Mouse (Mus musculus): Measurements from ENCODE around the gene Blm.

Blm gene

GRCm38 (mm10) chr7:80450354-80450753 lies 84.6 kb downstream of the Blm start:
- in situ Hi-C loops (cut with MboI; ENCODE audit: low pct_unique_long_range_greater_than_20kb in 1 of 2, low sequenced_read_pairs in 2 of 2, unreplicated experiment in 1 of 2), result no loop called here

GRCm38 (mm10) chr7:80449620-80450091 lies 85.3 kb downstream of the Blm start:
- in situ Hi-C loops (cut with MboI; ENCODE audit: low pct_unique_long_range_greater_than_20kb in 1 of 2, low sequenced_read_pairs in 2 of 2, unreplicated experiment in 1 of 2), result no loop called here

DNA sequence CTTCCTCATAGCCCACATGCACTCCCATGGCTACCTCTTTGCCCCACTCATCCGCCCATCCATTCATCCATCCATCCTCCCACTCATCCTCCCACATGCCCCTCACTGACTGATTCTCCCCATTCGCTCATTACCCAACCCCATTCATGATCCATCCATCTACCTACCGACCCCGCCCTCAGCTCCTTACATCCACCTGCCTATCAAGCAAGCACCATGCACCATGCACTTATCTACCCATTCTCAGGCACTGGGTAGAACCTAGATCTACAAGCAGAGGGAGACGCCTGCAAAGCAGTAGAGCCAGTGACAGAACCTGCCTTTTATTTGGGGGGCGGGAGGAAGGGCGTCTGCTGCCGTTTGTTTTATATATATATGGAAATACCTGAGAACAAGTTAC lies 87.6 kb downstream of the Blm start:
- in situ Hi-C loops (cut with MboI; ENCODE audit: low pct_unique_long_range_greater_than_20kb in 1 of 2, low sequenced_read_pairs in 2 of 2, unreplicated experiment in 1 of 2), result no loop called here

DNA sequence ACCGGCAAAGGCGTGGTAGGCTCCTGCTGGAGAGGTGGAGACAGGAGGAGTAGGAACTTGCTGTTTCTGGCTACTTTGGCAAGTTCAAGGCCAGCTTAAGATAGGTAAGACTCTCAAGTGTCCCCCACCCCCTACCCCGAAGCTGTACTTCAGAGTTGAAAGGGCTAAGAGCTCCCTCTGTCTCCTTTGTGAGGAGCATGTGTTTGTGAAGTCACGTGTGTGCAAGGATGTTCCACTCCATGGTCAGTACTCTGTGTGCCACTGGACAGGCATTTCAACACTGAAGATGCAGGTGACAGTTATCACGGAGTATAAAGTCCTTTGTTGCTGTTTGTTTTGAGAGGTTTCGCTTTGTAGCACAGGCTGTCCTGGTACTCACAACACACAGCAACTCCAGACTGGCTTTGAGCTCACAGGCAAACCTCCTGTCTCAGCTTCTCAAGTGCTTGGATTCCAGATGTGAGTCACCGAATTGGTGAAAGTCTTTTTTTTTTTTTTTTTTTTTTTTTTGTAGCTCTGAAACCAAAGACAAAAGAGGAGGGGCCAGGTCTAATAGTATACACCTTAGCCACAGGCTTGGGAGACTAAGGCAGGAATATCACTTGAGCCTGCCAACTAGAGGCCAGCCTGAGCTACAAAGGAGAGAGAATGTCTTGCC lies 88.6 kb downstream of the Blm start:
- in situ Hi-C loops (cut with MboI; ENCODE audit: low pct_unique_long_range_greater_than_20kb in 1 of 2, low sequenced_read_pairs in 2 of 2, unreplicated experiment in 1 of 2), result no loop called here

DNA sequence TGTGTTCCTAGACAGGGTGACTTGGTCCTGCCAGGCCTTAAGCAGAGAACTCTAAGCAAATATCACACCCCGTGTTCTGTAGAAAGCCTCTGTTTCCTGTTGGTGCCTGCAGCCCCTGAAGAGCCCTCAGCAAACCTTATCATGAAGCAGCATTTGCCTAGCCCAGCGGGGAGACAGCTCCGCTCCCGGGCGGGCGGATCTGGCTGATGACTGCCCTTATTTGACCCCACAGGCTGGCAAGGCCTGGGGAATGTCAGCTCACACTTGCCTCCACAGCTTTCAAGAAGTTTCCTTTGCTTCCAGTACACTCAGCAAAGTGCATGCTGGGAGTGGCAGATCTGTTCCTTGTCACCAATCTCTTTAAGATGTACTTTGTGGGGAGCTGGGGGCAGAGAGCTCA lies 89.4 kb downstream of the Blm start:
- in situ Hi-C loops (cut with MboI; ENCODE audit: low pct_unique_long_range_greater_than_20kb in 1 of 2, low sequenced_read_pairs in 2 of 2, unreplicated experiment in 1 of 2), result no loop called here

DNA sequence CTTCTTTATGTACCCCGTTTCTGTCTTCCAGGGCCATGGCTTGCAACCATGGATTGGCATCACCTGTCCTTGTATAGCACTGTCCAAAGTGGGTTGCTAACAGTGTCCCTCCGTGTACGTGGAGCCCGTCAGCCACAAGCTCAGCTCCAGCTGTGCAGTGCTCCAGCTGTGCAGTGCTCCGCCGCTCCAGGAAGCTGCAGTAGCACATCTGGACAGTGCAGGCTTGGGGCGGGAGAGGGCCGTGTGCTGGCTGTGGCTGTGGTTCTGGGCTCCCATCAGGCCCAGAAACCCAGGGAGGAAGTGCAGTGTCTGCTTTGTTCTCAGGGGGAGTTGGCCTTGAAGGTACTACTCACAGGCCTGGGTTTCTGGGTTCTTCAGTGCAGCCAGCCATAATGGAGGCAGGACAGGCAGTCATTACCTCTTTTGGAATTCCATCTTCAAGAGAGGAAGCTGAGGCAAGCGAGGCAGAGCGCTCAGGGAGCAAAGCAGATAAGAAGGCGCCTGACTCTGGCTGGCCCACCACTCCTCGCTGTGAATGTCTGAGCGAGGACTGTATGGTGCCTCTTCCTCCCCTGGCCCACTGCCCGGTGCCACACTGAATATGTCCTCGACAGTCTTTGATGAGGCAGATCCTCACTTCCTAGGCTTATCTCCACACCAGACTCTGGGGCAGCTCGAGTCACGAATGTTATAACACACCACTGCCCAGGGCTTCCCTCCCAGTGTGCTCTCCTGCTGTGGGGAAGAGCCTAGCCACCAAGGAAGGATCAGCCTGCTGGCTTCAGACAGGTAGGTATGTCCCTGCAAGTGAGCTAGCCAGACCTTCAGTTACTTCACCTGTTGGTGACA lies 90.3 kb downstream of the Blm start:
- in situ Hi-C loops (cut with MboI; ENCODE audit: low pct_unique_long_range_greater_than_20kb in 1 of 2, low sequenced_read_pairs in 2 of 2, unreplicated experiment in 1 of 2), result no loop called here

DNA sequence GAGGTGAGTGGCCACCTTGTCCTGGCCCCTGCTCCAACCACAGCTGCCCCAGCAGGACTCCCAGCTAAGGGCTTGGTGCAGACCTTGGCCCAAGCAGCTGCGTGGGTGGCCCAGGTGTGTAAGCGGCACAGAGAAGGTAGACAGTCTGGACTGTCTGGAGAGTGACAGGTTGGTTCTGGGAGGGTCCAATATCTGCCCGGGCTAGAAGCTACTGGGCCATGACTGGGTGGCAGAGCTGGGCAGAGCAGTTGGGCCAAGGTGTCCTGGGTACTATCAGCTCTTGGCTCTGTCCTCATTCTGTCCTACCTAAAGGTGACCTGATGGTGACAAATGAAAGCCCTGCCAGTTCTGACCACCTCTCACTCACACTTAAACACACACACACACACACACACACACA lies 91.8 kb downstream of the Blm start:
- in situ Hi-C loops (cut with MboI; ENCODE audit: low pct_unique_long_range_greater_than_20kb in 1 of 2, low sequenced_read_pairs in 2 of 2, unreplicated experiment in 1 of 2), result no loop called here

DNA sequence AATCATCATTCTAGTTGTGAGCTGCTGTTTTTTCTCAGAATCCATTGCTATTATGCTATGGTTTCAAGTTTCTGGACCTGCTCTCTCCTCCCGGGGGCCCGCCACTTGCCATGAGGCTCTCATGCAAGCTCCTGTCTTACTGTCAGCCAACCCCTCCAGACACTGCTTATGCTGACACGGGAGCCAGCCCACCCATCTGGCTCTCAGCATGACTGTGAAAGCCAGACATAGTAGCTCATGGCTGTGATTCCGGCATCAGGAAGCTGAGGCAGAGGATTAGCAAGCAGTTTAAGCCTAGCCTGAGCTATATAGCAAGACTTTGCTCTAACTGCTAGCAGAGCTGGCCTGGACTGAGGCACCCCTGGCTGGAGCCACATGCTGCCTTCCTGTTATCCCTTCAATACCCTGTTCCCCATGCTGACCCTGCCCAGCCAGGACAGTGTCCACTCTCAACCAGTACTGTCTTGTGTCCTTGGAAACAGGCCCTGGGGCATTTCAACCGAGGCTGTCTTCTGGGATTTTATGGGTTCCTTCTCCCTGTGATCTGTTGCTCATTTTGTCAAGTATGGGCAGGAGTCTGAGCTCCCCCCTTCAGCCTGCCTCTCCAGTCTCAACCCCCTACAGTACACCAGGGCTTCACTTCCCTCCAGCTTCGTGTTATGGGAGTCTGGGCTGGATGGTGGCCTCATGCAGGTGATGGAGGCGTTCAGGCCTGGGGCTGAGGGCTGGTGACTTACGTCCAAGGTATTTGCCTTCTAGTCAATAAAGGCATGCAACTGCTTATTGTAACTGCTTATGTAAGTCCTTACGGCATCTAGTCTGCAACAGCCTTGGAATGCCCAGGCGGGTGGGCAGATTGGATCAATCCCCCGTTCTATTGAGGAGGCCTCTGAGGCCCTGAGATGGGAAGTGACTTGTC lies 92.7 kb downstream of the Blm start:
- in situ Hi-C loops (cut with MboI; ENCODE audit: low pct_unique_long_range_greater_than_20kb in 1 of 2, low sequenced_read_pairs in 2 of 2, unreplicated experiment in 1 of 2), result no loop called here

DNA sequence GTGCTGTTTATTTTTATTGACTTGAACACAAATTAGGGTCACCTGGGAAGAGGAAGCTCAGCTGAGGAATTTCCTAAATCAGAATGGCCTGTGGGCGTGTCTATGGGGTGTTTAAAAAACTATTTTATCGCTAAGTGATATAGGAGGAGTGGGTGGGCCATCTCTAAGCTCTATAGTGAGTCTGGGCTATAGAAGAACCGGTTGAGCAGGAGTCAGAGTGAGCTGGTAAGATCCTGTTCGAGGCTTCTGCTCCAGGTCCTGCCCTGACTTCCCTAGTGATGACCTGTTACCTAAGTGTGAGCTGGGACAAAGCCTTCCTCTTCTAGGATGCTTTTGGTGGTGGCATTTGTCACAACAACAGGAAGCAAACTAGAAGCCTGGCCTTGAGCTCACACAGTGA lies 94.2 kb downstream of the Blm start:
- in situ Hi-C loops (cut with MboI; ENCODE audit: low pct_unique_long_range_greater_than_20kb in 1 of 2, low sequenced_read_pairs in 2 of 2, unreplicated experiment in 1 of 2), result no loop called here

DNA sequence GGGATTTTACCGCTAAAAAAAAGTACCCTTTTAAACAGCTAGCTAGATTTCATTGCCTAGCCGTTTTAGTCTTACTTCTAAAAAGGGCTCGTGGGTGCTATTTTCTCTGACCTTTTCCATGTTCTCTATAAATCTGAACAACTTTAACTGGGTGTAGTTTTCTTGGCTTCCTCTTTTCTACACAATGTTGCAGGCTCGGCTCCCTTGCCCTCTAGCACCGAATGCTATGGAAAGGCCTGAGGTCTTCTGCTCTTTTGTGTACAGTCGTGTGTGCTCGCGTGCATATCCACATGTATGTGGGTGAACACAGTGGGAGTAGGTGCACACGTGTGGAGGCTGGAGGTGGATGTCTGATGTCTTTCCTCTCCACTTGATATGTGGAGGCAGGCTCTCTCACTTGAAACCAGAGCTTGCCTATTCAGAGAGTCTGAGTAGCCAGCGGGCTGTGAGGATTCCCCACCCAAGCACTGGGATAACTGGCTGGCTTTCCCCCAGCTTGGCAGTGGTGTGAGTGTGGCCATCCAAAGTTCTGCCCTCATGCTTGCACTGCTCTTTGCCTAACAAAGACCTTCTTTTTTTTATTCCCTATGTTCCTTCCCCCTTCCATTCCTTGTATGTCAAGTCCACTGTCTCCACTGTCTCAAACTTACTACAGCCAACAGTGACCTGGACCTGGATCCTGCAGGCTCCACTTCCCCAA lies 95.0 kb downstream of the Blm start:
- in situ Hi-C loops (cut with MboI; ENCODE audit: low pct_unique_long_range_greater_than_20kb in 1 of 2, low sequenced_read_pairs in 2 of 2, unreplicated experiment in 1 of 2), result no loop called here

DNA sequence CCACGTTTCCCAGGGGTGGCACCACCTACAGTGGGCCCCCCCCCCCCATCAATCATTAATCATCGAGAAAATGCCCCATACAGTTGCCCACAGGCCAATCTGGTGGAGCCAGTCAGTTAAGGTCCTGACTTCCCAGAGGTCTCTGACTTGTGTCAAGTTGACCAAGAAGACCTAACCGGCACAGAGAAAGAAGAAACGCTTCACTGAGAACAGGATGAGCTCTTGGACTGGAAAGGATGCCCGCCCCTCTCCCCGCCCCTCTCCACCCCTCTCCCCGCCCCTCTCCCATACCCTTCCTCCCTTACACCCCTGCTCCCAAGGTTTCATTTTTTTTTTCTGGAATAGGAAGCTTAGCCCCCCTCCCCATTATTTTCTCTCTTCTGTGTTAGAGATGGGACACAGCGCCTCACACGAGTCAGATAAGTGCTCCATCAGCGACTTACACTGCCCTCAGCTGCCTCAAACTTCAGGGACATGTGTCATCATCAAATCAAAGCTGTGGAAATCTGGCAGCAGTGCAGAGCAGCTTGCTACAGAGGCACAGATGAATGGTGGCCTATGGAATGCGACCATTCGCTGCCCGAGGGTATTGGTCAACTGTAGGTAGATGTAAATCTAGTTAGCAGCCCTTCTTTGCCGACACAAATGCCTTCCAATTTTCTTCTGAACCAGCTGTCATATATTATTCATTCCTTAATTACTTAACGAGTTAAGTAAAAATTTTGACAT lies 95.7 kb downstream of the Blm start:
- in situ Hi-C loops (cut with MboI; ENCODE audit: low pct_unique_long_range_greater_than_20kb in 1 of 2, low sequenced_read_pairs in 2 of 2, unreplicated experiment in 1 of 2), result no loop called here

DNA sequence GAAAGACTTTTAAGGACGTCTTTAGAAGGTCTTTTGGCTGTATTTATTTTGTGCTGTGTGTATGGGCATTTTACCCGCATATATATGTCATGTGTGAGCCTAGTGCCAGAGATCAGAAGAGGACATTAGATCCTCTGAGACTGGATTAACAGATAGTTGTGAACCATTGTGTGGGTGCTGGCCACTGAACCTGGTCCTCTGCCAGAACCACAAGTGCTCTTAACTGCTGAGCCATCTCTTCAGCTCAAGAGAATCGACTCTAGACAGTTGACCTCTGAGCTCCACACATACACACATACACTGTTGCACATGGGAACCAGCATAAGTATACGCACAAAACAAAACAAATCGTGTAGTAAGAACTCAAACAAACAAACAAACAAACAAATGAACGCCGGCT lies 98.3 kb downstream of the Blm start:
- in situ Hi-C loops (cut with MboI; ENCODE audit: low pct_unique_long_range_greater_than_20kb in 1 of 2, low sequenced_read_pairs in 2 of 2, unreplicated experiment in 1 of 2), result no loop called here

DNA sequence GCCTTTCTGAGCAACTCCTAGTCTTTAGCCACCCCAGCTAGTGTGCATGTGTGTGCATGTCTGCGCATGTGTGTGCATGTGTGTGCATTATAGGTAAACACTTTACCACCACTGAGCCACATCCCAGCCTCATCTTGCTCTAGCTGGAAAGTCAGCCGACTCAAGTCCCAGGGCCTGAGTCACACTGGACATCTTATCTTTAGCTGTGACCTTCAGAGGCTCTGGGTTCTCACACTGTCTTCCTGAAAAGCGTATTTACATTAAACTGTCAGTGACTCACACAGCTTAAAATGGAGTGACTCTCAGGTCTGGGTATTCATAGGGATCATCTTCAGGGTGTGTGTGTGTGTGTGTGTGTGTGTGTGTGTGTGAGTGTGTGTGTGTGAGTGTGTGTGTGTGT lies 99.3 kb downstream of the Blm start:
- in situ Hi-C loops (cut with MboI; ENCODE audit: low pct_unique_long_range_greater_than_20kb in 1 of 2, low sequenced_read_pairs in 2 of 2, unreplicated experiment in 1 of 2), result no loop called here

GRCm38 (mm10) chr7:80429661-80430060 lies 105.3 kb downstream of the Blm start:
- in situ Hi-C loops (cut with MboI; ENCODE audit: low pct_unique_long_range_greater_than_20kb in 1 of 2, low sequenced_read_pairs in 2 of 2, unreplicated experiment in 1 of 2), result loop anchor here in 1 of 2 experiments (5.0 kb wide), 1 partner anchor 32 kb away; no protein-coding TSS in a partner anchor

GRCm38 (mm10) chr7:80427730-80428129 lies 107.2 kb downstream of the Blm start:
- in situ Hi-C loops (cut with MboI; ENCODE audit: low pct_unique_long_range_greater_than_20kb in 1 of 2, low sequenced_read_pairs in 2 of 2, unreplicated experiment in 1 of 2), result no loop called here

GRCm38 (mm10) chr7:80426363-80426762 lies 108.6 kb downstream of the Blm start:
- in situ Hi-C loops (cut with MboI; ENCODE audit: low pct_unique_long_range_greater_than_20kb in 1 of 2, low sequenced_read_pairs in 2 of 2, unreplicated experiment in 1 of 2), result no loop called here

DNA sequence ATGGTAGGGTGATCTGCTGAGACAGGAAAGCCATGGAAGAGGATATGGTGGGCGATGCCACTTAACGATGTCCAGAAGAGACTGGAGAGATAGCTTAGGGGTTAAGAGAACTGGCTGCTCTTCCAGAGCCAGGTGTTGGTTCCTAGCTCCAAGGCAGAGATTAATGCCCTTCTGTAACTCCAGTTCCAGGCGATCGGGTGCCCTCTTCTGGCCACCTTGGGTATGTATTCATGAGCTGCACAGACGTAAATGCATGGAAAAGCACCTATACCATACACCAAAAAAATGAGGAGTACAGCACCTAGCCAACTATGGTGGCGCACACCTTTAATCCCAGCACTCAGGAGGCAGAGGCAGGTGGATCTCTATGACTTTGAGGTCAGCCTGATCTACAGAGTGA lies 110.2 kb downstream of the Blm start:
- in situ Hi-C loops (cut with MboI; ENCODE audit: low pct_unique_long_range_greater_than_20kb in 1 of 2, low sequenced_read_pairs in 2 of 2, unreplicated experiment in 1 of 2), result no loop called here

All from mouse embryonic stem cell (cell line).